Mouse (Mus musculus): ENCODE measurements at regions not wholly inside any gene's neighbourhood (a gene's known extent, or its start where the extent isn't known, plus 50 kb on each side); places are given as distances from the start of the nearest gene placed in this dataset.
"Not testable (repeated sequence)": the region's sequence is repeated elsewhere in the genome, so short reads cannot be mapped to it uniquely, and the experiment has no call there.

- Histone ChIP-seq H3K27me3 (ENCODE audit: control insufficient read depth, insufficient read depth, low read length) (no peaks in the 10 kb centered on the region), H3K36me3 (replicated peaks; ENCODE audit: control insufficient read depth, insufficient read depth, low read depth, low read length) (no peaks in the 10 kb centered on the region), H3K4me3 (ENCODE audit: low read depth, low read length) (no peak overlapping the region), H3K9ac (replicated peaks; ENCODE audit: low read length) (no peak overlapping the region), H3K4me2 (ENCODE audit: low read depth, low read length) (no peak overlapping the region), H3K4me1 (ENCODE audit: control insufficient read depth, insufficient read depth, low read length) (no peaks in the 10 kb centered on the region), H3K9me3 (replicated peaks; ENCODE audit: control insufficient read depth, low read length) (no peaks in the 10 kb centered on the region), H3K27ac (replicated peaks; ENCODE audit: low read depth, low read length) (no peak overlapping the region)
- ATAC-seq (replicated peaks; ENCODE audit: insufficient number of reproducible peaks, low FRiP score, low TSS enrichment, low read depth) (no peak), DNase-seq (ENCODE audit: low spot score) (no peak)
- 69% methylated on average over 1 of the region's 1 CpGs for WGBS
Measured at GRCm38 (mm10) chr15:90291848-90292247, 67.7 kb downstream of the Alg10b start.

GRCm38 (mm10) chr15:90294353-90294922, 70.3 kb downstream of the Alg10b start:
- H3K27ac ChIP-seq (replicated peaks; ENCODE audit: low read depth, low read length), result no peak overlapping the region
- H3K27me3 ChIP-seq (ENCODE audit: control insufficient read depth, insufficient read depth, low read length), result no peaks in the 10 kb centered on the region
- no peaks in the 10 kb centered on the region for H3K4me1 ChIP-seq (ENCODE audit: control insufficient read depth, insufficient read depth, low read length)
- H3K9me3 ChIP-seq (replicated peaks; ENCODE audit: control insufficient read depth, low read length), result no peaks in the 10 kb centered on the region
- WGBS, result 55% methylated on average over 2 of the region's 2 CpGs
- H3K4me3 ChIP-seq (ENCODE audit: low read depth, low read length), result no peak overlapping the region
- no peak overlapping the region for H3K4me2 ChIP-seq (ENCODE audit: low read depth, low read length)
- DNase-seq (ENCODE audit: low spot score), result no peak
- no peak overlapping the region for H3K9ac ChIP-seq (replicated peaks; ENCODE audit: low read length)
- H3K36me3 ChIP-seq (replicated peaks; ENCODE audit: control insufficient read depth, insufficient read depth, low read depth, low read length), result no peaks in the 10 kb centered on the region
- no peak for ATAC-seq (replicated peaks; ENCODE audit: insufficient number of reproducible peaks, low FRiP score, low TSS enrichment, low read depth)

GRCm38 (mm10) chr15:90298566-90298965, 74.5 kb downstream of the Alg10b start:
- no peaks in the 10 kb centered on the region for H3K9me3 ChIP-seq (replicated peaks; ENCODE audit: control insufficient read depth, low read length)
- no peaks in the 10 kb centered on the region for H3K36me3 ChIP-seq (replicated peaks; ENCODE audit: control insufficient read depth, insufficient read depth, low read depth, low read length)
- no peak overlapping the region for H3K9ac ChIP-seq (replicated peaks; ENCODE audit: low read length)
- no peak for ATAC-seq (replicated peaks; ENCODE audit: insufficient number of reproducible peaks, low FRiP score, low TSS enrichment, low read depth)
- DNase-seq (ENCODE audit: low spot score), result no peak
- H3K4me3 ChIP-seq (ENCODE audit: low read depth, low read length), result no peak overlapping the region
- no peaks in the 10 kb centered on the region for H3K27me3 ChIP-seq (ENCODE audit: control insufficient read depth, insufficient read depth, low read length)
- H3K4me1 ChIP-seq (ENCODE audit: control insufficient read depth, insufficient read depth, low read length), result no peaks in the 10 kb centered on the region
- no peak overlapping the region for H3K27ac ChIP-seq (replicated peaks; ENCODE audit: low read depth, low read length)
- 81% methylated on average over 7 of the region's 7 CpGs for WGBS
- no peak overlapping the region for H3K4me2 ChIP-seq (ENCODE audit: low read depth, low read length)

GRCm38 (mm10) chr15:90303393-90303792, 79.3 kb downstream of the Alg10b start:
- Histone ChIP-seq H3K9me3 (replicated peaks; ENCODE audit: control insufficient read depth, low read length) (no peaks in the 10 kb centered on the region), H3K36me3 (replicated peaks; ENCODE audit: control insufficient read depth, insufficient read depth, low read depth, low read length) (no peaks in the 10 kb centered on the region), H3K4me3 (ENCODE audit: low read depth, low read length) (no peak overlapping the region), H3K4me1 (ENCODE audit: control insufficient read depth, insufficient read depth, low read length) (no peaks in the 10 kb centered on the region), H3K4me2 (ENCODE audit: low read depth, low read length) (no peak overlapping the region), H3K27me3 (ENCODE audit: control insufficient read depth, insufficient read depth, low read length) (no peaks in the 10 kb centered on the region), H3K9ac (replicated peaks; ENCODE audit: low read length) (no peak overlapping the region), H3K27ac (replicated peaks; ENCODE audit: low read depth, low read length) (no peak overlapping the region)
- WGBS, result 91% methylated on average over 1 of the region's 1 CpGs
- no peak for DNase-seq (ENCODE audit: low spot score)
- ATAC-seq (replicated peaks; ENCODE audit: insufficient number of reproducible peaks, low FRiP score, low TSS enrichment, low read depth), result no peak

- no peaks in the 10 kb centered on the region for H3K4me1 ChIP-seq (ENCODE audit: control insufficient read depth, insufficient read depth, low read length)
- ATAC-seq (replicated peaks; ENCODE audit: insufficient number of reproducible peaks, low FRiP score, low TSS enrichment, low read depth) (no peak), DNase-seq (ENCODE audit: low spot score) (no peak)
- no peak overlapping the region for H3K4me2 ChIP-seq (ENCODE audit: low read depth, low read length)
- H3K36me3 ChIP-seq (replicated peaks; ENCODE audit: control insufficient read depth, insufficient read depth, low read depth, low read length), result no peaks in the 10 kb centered on the region
- no peak overlapping the region for H3K27ac ChIP-seq (replicated peaks; ENCODE audit: low read depth, low read length)
- H3K9me3 ChIP-seq (replicated peaks; ENCODE audit: control insufficient read depth, low read length), result no peaks in the 10 kb centered on the region
- H3K9ac ChIP-seq (replicated peaks; ENCODE audit: low read length), result no peak overlapping the region
- WGBS, result 90% methylated on average over 3 of the region's 3 CpGs
- no peak overlapping the region for H3K4me3 ChIP-seq (ENCODE audit: low read depth, low read length)
- H3K27me3 ChIP-seq (ENCODE audit: control insufficient read depth, insufficient read depth, low read length), result no peaks in the 10 kb centered on the region
Measured at GRCm38 (mm10) chr15:90305051-90305450, 80.9 kb downstream of the Alg10b start.

- no peak for DNase-seq (ENCODE audit: low spot score)
- no peak for ATAC-seq (replicated peaks; ENCODE audit: insufficient number of reproducible peaks, low FRiP score, low TSS enrichment, low read depth)
- WGBS, result 83% methylated on average over 3 of the region's 3 CpGs
- Histone ChIP-seq H3K36me3 (replicated peaks; ENCODE audit: control insufficient read depth, insufficient read depth, low read depth, low read length) (no peaks in the 10 kb centered on the region), H3K4me3 (ENCODE audit: low read depth, low read length) (no peak overlapping the region), H3K27ac (replicated peaks; ENCODE audit: low read depth, low read length) (no peak overlapping the region), H3K4me2 (ENCODE audit: low read depth, low read length) (no peak overlapping the region), H3K9me3 (replicated peaks; ENCODE audit: control insufficient read depth, low read length) (no peaks in the 10 kb centered on the region), H3K4me1 (ENCODE audit: control insufficient read depth, insufficient read depth, low read length) (no peaks in the 10 kb centered on the region), H3K9ac (replicated peaks; ENCODE audit: low read length) (no peak overlapping the region), H3K27me3 (ENCODE audit: control insufficient read depth, insufficient read depth, low read length) (no peaks in the 10 kb centered on the region)
Measured at GRCm38 (mm10) chr15:90306866-90307265, 82.8 kb downstream of the Alg10b start.

- ATAC-seq (replicated peaks; ENCODE audit: insufficient number of reproducible peaks, low FRiP score, low TSS enrichment, low read depth); H3K36me3 ChIP-seq (replicated peaks; ENCODE audit: control insufficient read depth, insufficient read depth, low read depth, low read length); H3K4me3 ChIP-seq (ENCODE audit: low read depth, low read length); H3K27me3 ChIP-seq (ENCODE audit: control insufficient read depth, insufficient read depth, low read length); H3K4me1 ChIP-seq (ENCODE audit: control insufficient read depth, insufficient read depth, low read length); H3K4me2 ChIP-seq (ENCODE audit: low read depth, low read length); H3K27ac ChIP-seq (replicated peaks; ENCODE audit: low read depth, low read length); H3K9me3 ChIP-seq (replicated peaks; ENCODE audit: control insufficient read depth, low read length); H3K9ac ChIP-seq (replicated peaks; ENCODE audit: low read length); DNase-seq (ENCODE audit: low spot score): not testable (repeated sequence)
- 15% methylated on average over 5 of the region's 5 CpGs for WGBS
Measured at GRCm38 (mm10) chr15:90308433-90308832, 84.3 kb downstream of the Alg10b start.

- WGBS, result 12% methylated on average over 1 of the region's 1 CpGs
- ATAC-seq (replicated peaks; ENCODE audit: insufficient number of reproducible peaks, low FRiP score, low TSS enrichment, low read depth), result no peak
- Histone ChIP-seq H3K4me1 (ENCODE audit: control insufficient read depth, insufficient read depth, low read length) (no peaks in the 10 kb centered on the region), H3K4me3 (ENCODE audit: low read depth, low read length) (no peak overlapping the region), H3K9me3 (replicated peaks; ENCODE audit: control insufficient read depth, low read length) (no peaks in the 10 kb centered on the region), H3K27me3 (ENCODE audit: control insufficient read depth, insufficient read depth, low read length) (no peaks in the 10 kb centered on the region), H3K27ac (replicated peaks; ENCODE audit: low read depth, low read length) (no peak overlapping the region), H3K9ac (replicated peaks; ENCODE audit: low read length) (no peak overlapping the region), H3K4me2 (ENCODE audit: low read depth, low read length) (no peak overlapping the region), H3K36me3 (replicated peaks; ENCODE audit: control insufficient read depth, insufficient read depth, low read depth, low read length) (no peaks in the 10 kb centered on the region)
- DNase-seq (ENCODE audit: low spot score), result no peak
Measured at GRCm38 (mm10) chr15:90308869-90309268, 84.8 kb downstream of the Alg10b start.

All from embryonic facial prominence, embryonic 11.5 days (tissue).